In the genomic region with DNA sequence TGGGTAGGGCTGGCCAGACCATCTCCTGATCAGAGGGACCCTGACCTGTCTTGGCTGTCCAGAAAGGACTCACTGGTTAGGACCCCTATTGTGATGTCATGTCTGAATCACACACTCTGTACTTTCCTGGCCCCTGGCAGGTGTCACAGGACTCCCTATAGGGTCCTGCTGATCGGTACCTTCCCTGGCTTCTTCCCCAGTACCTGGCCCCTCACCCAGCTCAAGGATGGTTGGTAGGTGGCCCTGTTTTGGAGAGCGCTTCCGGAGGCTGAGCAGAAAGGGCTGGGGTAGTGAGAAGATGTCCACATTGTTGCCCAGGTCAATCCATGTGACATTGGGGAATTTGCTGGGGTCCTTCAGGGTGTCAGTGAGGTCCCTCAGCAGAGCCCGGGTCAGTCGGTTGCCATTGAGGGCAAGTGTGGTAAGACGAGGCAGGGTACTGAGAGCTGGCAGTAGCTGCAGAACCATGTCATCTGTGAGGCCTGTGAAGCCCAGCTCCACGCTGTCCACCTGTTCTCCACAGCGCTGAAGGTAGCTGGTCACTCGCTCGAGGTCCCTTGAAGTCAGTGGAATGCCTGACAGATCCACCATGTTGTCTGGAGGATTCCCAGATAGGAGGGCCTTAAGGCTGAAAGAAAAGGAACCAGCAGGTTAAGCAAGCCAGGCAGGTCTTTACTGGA, we compare ENCODE assay signal across 8 mouse cellular contexts. TPM values are rescaled to one million over a fixed set of nuclear protein-coding genes. Genes with fewer than 3 reads are reported as not detected.
DNase-seq lines count a peak whose midpoint lies in the region; ATAC-seq and TF ChIP-seq lines count a peak whose summit lies in the region.

No protein-coding gene starts in this region.

- H3K27me3 ChIP-seq in limb, embryonic 14.5 days (ENCODE audit: control insufficient read depth, insufficient read depth, low read length) = no peaks in the 10 kb centered on the region
- no peaks in the 10 kb centered on the region for H3K27me3 ChIP-seq in stomach, embryonic 14.5 days (ENCODE audit: control insufficient read depth, insufficient read depth, low read length)

- H3K9ac ChIP-seq in limb, embryonic 14.5 days (ENCODE audit: low read depth, low read length, severe bottlenecking) = peak overlapping the region; percentile 25; the same call in 1 of the 2 replicates
- H3K9ac ChIP-seq in stomach, embryonic 14.5 days (replicated peaks; ENCODE audit: low read depth, low read length) = peak overlapping the region; percentile 22; the same call in 1 of the 2 replicates

- no peak for DNase-seq in layer of hippocampus, adult 2 months (ENCODE audit: low spot score in 2 of 2)
- no peak for DNase-seq in layer of hippocampus, postnatal 36 days
- DNase-seq in limb, embryonic 14.5 days (ENCODE audit: low spot score) = no peak
- no peak for DNase-seq in gastrocnemius, adult 18-20 months (ENCODE audit: low spot score)
- no peak for DNase-seq in lung, postnatal 25 days (ENCODE audit: low spot score)
- DNase-seq in cerebellum, postnatal 4 days (ENCODE audit: low spot score in 2 of 2) = no peak

- no peak for ATAC-seq in limb, embryonic 14.5 days (ENCODE audit: low FRiP score, low read depth)
- ATAC-seq in stomach, embryonic 14.5 days (ENCODE audit: insufficient number of reproducible peaks, insufficient read depth, low FRiP score, low read depth) = no peak

- peak overlapping the region; percentile 16; the same call in 1 of the 2 replicates for H3K27ac ChIP-seq in layer of hippocampus, adult 2 months
- H3K27ac ChIP-seq in embryonic fibroblast, embryonic 13.5 days (ENCODE audit: insufficient read depth, low read length) = no peak overlapping the region
- 0 out of 2 replicates have a peak overlapping the region, but pooled peaks have one; percentile 19 for H3K27ac ChIP-seq in limb, embryonic 14.5 days (replicated peaks; ENCODE audit: low read depth, low read length)
- 0 out of 2 replicates have a peak overlapping the region, but pooled peaks have one; percentile 12 for H3K27ac ChIP-seq in stomach, embryonic 14.5 days (ENCODE audit: low read length)

- TF ChIP-seq CTCF in layer of hippocampus, adult 2 months (conservative IDR thresholded peaks at IDR 0.05) = no peak
- TF ChIP-seq CTCF in embryonic fibroblast, embryonic 13.5 days (IDR thresholded peaks at IDR 0.05; ENCODE audit: borderline replicate concordance, insufficient read depth, low read length) = no peak

- H3K4me3 ChIP-seq in layer of hippocampus, adult 2 months = peak overlapping the region; percentile 1; the same call in 1 of the 2 replicates
- peak overlapping the region; percentile 86; the same call in 1 of the 2 replicates for H3K4me3 ChIP-seq in embryonic fibroblast, embryonic 13.5 days (ENCODE audit: insufficient read depth, low read length)
- peak overlapping the region; percentile 10; the same call in 1 of the 2 replicates for H3K4me3 ChIP-seq in limb, embryonic 14.5 days (replicated peaks; ENCODE audit: low read length)
- peak overlapping the region; percentile 84; the same call in 1 of the 2 replicates for H3K4me3 ChIP-seq in stomach, embryonic 14.5 days (ENCODE audit: low read depth, low read length)

- TF ChIP-seq POLR2A in embryonic fibroblast, embryonic 13.5 days (IDR thresholded peaks at IDR 0.05; ENCODE audit: low read depth, low read length) = peak; percentile 55
- no peak for TF ChIP-seq POLR2A in limb, embryonic 14.5 days (IDR thresholded peaks at IDR 0.05; ENCODE audit: borderline replicate concordance, extremely low read depth, insufficient read depth, insufficient read length)

- peaks cover 64% of the 10 kb centered on the region for H3K36me3 ChIP-seq in limb, embryonic 14.5 days (ENCODE audit: control insufficient read depth, insufficient read depth, low read length)
- peaks cover 49% of the 10 kb centered on the region for H3K36me3 ChIP-seq in stomach, embryonic 14.5 days (ENCODE audit: control insufficient read depth, insufficient read depth, low read length)

- WGBS in limb, embryonic 14.5 days = 41% methylated on average over 10 of the region's 10 CpGs
- 38% methylated on average over 10 of the region's 10 CpGs for WGBS in stomach, embryonic 14.5 days

- H3K4me1 ChIP-seq in embryonic fibroblast, embryonic 13.5 days (ENCODE audit: control insufficient read depth, insufficient read depth, low read length) = 0 out of 2 replicates have a peak, but pooled peaks cover 3% of the 10 kb centered on the region
- peaks cover 19% of the 10 kb centered on the region for H3K4me1 ChIP-seq in limb, embryonic 14.5 days (ENCODE audit: control insufficient read depth, insufficient read depth, low read length)
- peaks cover 17% of the 10 kb centered on the region for H3K4me1 ChIP-seq in stomach, embryonic 14.5 days (ENCODE audit: control insufficient read depth, insufficient read depth, low read length)

- H3K4me2 ChIP-seq in limb, embryonic 14.5 days (replicated peaks; ENCODE audit: low read depth, low read length, severe bottlenecking) = peak overlapping the region; percentile 58; the same call in 1 of the 2 replicates
- H3K4me2 ChIP-seq in stomach, embryonic 14.5 days (replicated peaks; ENCODE audit: low read depth, low read length) = peak overlapping the region; percentile 74; the same call in 1 of the 2 replicates

- H3K9me3 ChIP-seq in limb, embryonic 14.5 days (ENCODE audit: control insufficient read depth, low read length) = no peaks in the 10 kb centered on the region
- H3K9me3 ChIP-seq in stomach, embryonic 14.5 days (ENCODE audit: control insufficient read depth, low read depth, low read length) = no peaks in the 10 kb centered on the region

RNA-seq across cellular contexts. Expression of a gene that starts 31.5 kb away (rescaled TPM):
- 10 to 100 TPM; 12.8 to 14.0 TPM for total RNA-seq in layer of hippocampus, adult 2 months (2021)
- 10 to 100 TPM; 13.1 to 13.9 TPM for total RNA-seq in layer of hippocampus, postnatal 36 days (2021)
- polyA plus RNA-seq in embryonic fibroblast, embryonic 13.5 days (2011; ENCODE audit: insufficient read length, low read depth, missing spikeins) = 9.6 and 11.4 TPM in 2 replicates
- 2.7 and 2.8 TPM in 2 replicates for polyA plus RNA-seq in limb, embryonic 14.5 days (2012; rRNA removed)
- 2.9 and 4.3 TPM in 2 replicates for polyA plus RNA-seq in limb, embryonic 14.5 days (2014; fragmentation: Nextera tagmentation; extraction: Ambion mirVana)
- polyA plus RNA-seq in stomach, embryonic 14.5 days (2014; fragmentation: Nextera tagmentation; extraction: Ambion mirVana) = 12.0 and 12.8 TPM in 2 replicates
- total RNA-seq in gastrocnemius, adult 18-20 months (2021) = 1 to 10 TPM in 1 of 2 experiments, under 1 TPM in 1; 0.87 to 2.1 TPM

RNA-seq across cellular contexts. Expression of a gene that starts 42.6 kb away (rescaled TPM):
- 1 to 10 TPM; 7.3 to 7.6 TPM for total RNA-seq in layer of hippocampus, adult 2 months (2021)
- total RNA-seq in layer of hippocampus, postnatal 36 days (2021) = 1 to 10 TPM; 7.7 to 8.1 TPM
- 10.5 and 12.6 TPM in 2 replicates for polyA plus RNA-seq in embryonic fibroblast, embryonic 13.5 days (2011; ENCODE audit: insufficient read length, low read depth, missing spikeins)
- polyA plus RNA-seq in limb, embryonic 14.5 days (2012; rRNA removed) = 19.2 and 25.6 TPM in 2 replicates
- 13.7 and 20.5 TPM in 2 replicates for polyA plus RNA-seq in limb, embryonic 14.5 days (2014; fragmentation: Nextera tagmentation; extraction: Ambion mirVana)
- 9.0 and 10.1 TPM in 2 replicates for polyA plus RNA-seq in stomach, embryonic 14.5 days (2014; fragmentation: Nextera tagmentation; extraction: Ambion mirVana)
- total RNA-seq in gastrocnemius, adult 18-20 months (2021) = 1 to 10 TPM; 3.2 to 3.5 TPM

RNA-seq across cellular contexts. Expression of a gene that starts 42.7 kb away (rescaled TPM):
- 10 to 100 TPM; 15.8 to 16.5 TPM for total RNA-seq in layer of hippocampus, adult 2 months (2021)
- 10 to 100 TPM; 16.5 to 17.1 TPM for total RNA-seq in layer of hippocampus, postnatal 36 days (2021)
- 31.3 and 34.0 TPM in 2 replicates for polyA plus RNA-seq in embryonic fibroblast, embryonic 13.5 days (2011; ENCODE audit: insufficient read length, low read depth, missing spikeins)
- polyA plus RNA-seq in limb, embryonic 14.5 days (2012; rRNA removed) = 69.7 and 87.4 TPM in 2 replicates
- 56.9 and 66.1 TPM in 2 replicates for polyA plus RNA-seq in limb, embryonic 14.5 days (2014; fragmentation: Nextera tagmentation; extraction: Ambion mirVana)
- polyA plus RNA-seq in stomach, embryonic 14.5 days (2014; fragmentation: Nextera tagmentation; extraction: Ambion mirVana) = 49.6 and 50.5 TPM in 2 replicates
- total RNA-seq in gastrocnemius, adult 18-20 months (2021) = 1 to 10 TPM; 3.3 to 3.6 TPM

RNA-seq across cellular contexts. Expression of a gene that starts 54.8 kb away (rescaled TPM):
- total RNA-seq in layer of hippocampus, adult 2 months (2021) = 1,000 to 10,000 TPM; 1,708 to 1,866 TPM
- 1,000 to 10,000 TPM; 1,774 to 1,889 TPM for total RNA-seq in layer of hippocampus, postnatal 36 days (2021)
- 493 and 593 TPM in 2 replicates for polyA plus RNA-seq in embryonic fibroblast, embryonic 13.5 days (2011; ENCODE audit: insufficient read length, low read depth, missing spikeins)
- polyA plus RNA-seq in limb, embryonic 14.5 days (2012; rRNA removed) = 3,111 and 3,234 TPM in 2 replicates
- polyA plus RNA-seq in limb, embryonic 14.5 days (2014; fragmentation: Nextera tagmentation; extraction: Ambion mirVana) = 3,423 and 3,655 TPM in 2 replicates
- polyA plus RNA-seq in stomach, embryonic 14.5 days (2014; fragmentation: Nextera tagmentation; extraction: Ambion mirVana) = 3,062 and 3,133 TPM in 2 replicates
- 100 to 1,000 TPM; 919 to 954 TPM for total RNA-seq in gastrocnemius, adult 18-20 months (2021)

Comparison
In these comparisons a context has a peak if more than half of its experiments do, and no peak if none do; other contexts are left out.
1. H3K4me3 ChIP-seq: peak in every context shown above with its lines; median percentile 86 in embryonic fibroblast, embryonic 13.5 days; 84 in stomach, embryonic 14.5 days; 10 in limb, embryonic 14.5 days; 1 in layer of hippocampus, adult 2 months.
2. RNA of a gene that starts 31.5 kb away (total RNA-seq): 12.8 to 14.0 TPM in layer of hippocampus, adult 2 months and 13.1 to 13.9 TPM in layer of hippocampus, postnatal 36 days; 0.87 to 2.1 TPM in gastrocnemius, adult 18-20 months; every median in the first group is over 4 times any median in the second.